Comparison of ENCODE assay signal across 24 mouse cellular contexts in the genomic region with DNA sequence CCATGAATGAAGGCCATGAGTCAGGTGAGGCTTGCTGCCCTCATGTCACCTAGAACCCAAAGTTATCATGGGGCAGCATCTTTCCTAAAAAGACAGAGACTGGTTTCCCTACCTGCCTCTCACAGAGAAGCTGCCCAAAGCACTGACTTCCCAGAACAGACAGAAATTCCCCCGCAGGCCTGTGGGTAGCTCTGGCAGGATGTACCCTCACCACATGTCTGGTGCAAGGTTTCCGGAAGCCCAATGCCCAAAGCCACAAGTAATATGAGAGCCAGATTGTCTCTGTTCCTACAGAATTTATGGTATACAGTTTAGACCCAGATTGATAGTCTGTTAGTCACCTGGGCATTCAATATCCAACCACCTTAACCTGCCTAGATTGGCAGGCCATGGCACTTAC. TPM values are rescaled to one million over a fixed set of nuclear protein-coding genes. Genes with fewer than 3 reads are reported as not detected.
"Had no signal": no experiment of that assay in that cellular context is flagged by ENCODE, and none has a peak within 500 bp of the region (broad histone marks: within the 10 kb centered on the region; RNA-seq: fewer than 3 reads in every experiment).

No protein-coding gene starts in this region.

- H3K27me3 ChIP-seq: limb, embryonic 13.5 days; midbrain, embryonic 15.5 days; neural tube, embryonic 12.5 days; stomach, embryonic 15.5 days had no signal

- DNase-seq: kidney, adult 18-20 months; kidney, postnatal 25 days; left cerebral cortex, postnatal 4 days; lung, adult 2 months; lung, postnatal 36 days; retina, postnatal 1 day; right cerebral cortex, postnatal 4 days; thymus, adult 2 months; thymus, postnatal 25 days had no signal

- H3K4me1 ChIP-seq: limb, embryonic 13.5 days; midbrain, embryonic 15.5 days; neural tube, embryonic 12.5 days; stomach, embryonic 15.5 days had no signal

- H3K9ac ChIP-seq: limb, embryonic 13.5 days; liver, embryonic 14.5 days; midbrain, embryonic 15.5 days; neural tube, embryonic 12.5 days; stomach, embryonic 15.5 days had no signal

- H3K4me3 ChIP-seq: limb, embryonic 13.5 days; megakaryocyte, embryonic 14.5 days; midbrain, embryonic 15.5 days; neural tube, embryonic 12.5 days; stomach, embryonic 15.5 days had no signal

- H3K36me3 ChIP-seq: limb, embryonic 13.5 days; midbrain, embryonic 15.5 days; neural tube, embryonic 12.5 days; stomach, embryonic 15.5 days had no signal

- H3K9me3 ChIP-seq: limb, embryonic 13.5 days; megakaryocyte, embryonic 14.5 days; midbrain, embryonic 15.5 days; neural tube, embryonic 12.5 days; stomach, embryonic 15.5 days had no signal

- ATAC-seq: lung, postnatal 0 days; midbrain, embryonic 15.5 days had no signal

- H3K27ac ChIP-seq: limb, embryonic 13.5 days; liver, embryonic 14.5 days; midbrain, embryonic 15.5 days; neural tube, embryonic 12.5 days; stomach, embryonic 15.5 days had no signal

- H3K4me2 ChIP-seq: limb, embryonic 13.5 days; midbrain, embryonic 11.5 days; midbrain, embryonic 15.5 days; neural tube, embryonic 12.5 days; stomach, embryonic 15.5 days had no signal

RNA-seq across cellular contexts. Expression of gene Abhd16b, which starts 50.0 kb away (rescaled TPM):
- total RNA-seq: layer of hippocampus, adult 18-20 months; layer of hippocampus, postnatal 14 days; left cerebral cortex, adult 18-20 months; left cerebral cortex, postnatal 10 days; left cerebral cortex, postnatal 4 days; liver, adult 2 months; monocyte, adult 5-6 weeks had no signal
- polyA plus RNA-seq: liver, adult 2 months; lung, adult 2 months; urinary bladder, adult 2 months had no signal
